Mouse (Mus musculus) hindbrain, postnatal 0 days (tissue): ENCODE results near the gene Ier5. TPM values are rescaled to one million over a fixed set of nuclear protein-coding genes. Genes with fewer than 3 reads are reported as not detected.

Source experiments
- ATAC-seq: fragments of 200-750 bp; cut with Nextera tagmentation; 2 replicates; pipeline ENCODE4 v1.8.0; 2017; ENCODE audit warnings: mild to moderate bottlenecking, moderate TSS enrichment, moderate library complexity
- DNase-seq: peaks from one replicate; pipeline ENCODE4 v3.0.0-alpha.2; 2015; ENCODE audit warnings: low spot score
- H3K27ac ChIP-seq: fragments of 300-500 bp; sonication (generic); 2 replicates; pipeline ENCODE4 v1.5.1; 2014; ENCODE audit warnings: mild to moderate bottlenecking
- H3K27me3 ChIP-seq: fragments of 300-500 bp; sonication (generic); 2 replicates; pipeline ENCODE4 v1.6.1; 2014; ENCODE audit warnings: low read length, mixed read lengths; ENCODE audit not compliant: insufficient read depth
- H3K36me3 ChIP-seq: fragments of 300-500 bp; sonication (generic); 2 replicates; pipeline ENCODE4 v1.6.1; 2014; ENCODE audit warnings: low read length, mixed read lengths; ENCODE audit not compliant: insufficient read depth
- H3K4me1 ChIP-seq: fragments of 300-500 bp; sonication (generic); 2 replicates; pipeline ENCODE4 v1.6.1; 2014; ENCODE audit warnings: antibody characterized with exemption, low read length, mixed read lengths; ENCODE audit not compliant: insufficient read depth
- H3K4me2 ChIP-seq: fragments of 300-500 bp; sonication (generic); 2 replicates; pipeline ENCODE4 v1.6.1; 2014; ENCODE audit warnings: low read depth, mild to moderate bottlenecking, low read length, moderate library complexity, mixed read lengths
- H3K4me3 ChIP-seq: fragments of 300-500 bp; sonication (generic); 2 replicates; pipeline ENCODE4 v1.5.1; 2014; ENCODE audit warnings: low read length
- H3K9ac ChIP-seq: fragments of 300-500 bp; sonication (generic); replicated peaks from 2 replicates; pipeline ENCODE4 v1.6.1; 2014; ENCODE audit warnings: mild to moderate bottlenecking, low read length, moderate library complexity, mixed read lengths
- H3K9me3 ChIP-seq: fragments of 300-500 bp; sonication (generic); 2 replicates; pipeline ENCODE4 v1.6.1; 2016; ENCODE audit warnings: low read length, mixed read lengths
- CTCF ChIP-seq: IDR thresholded peaks from 2 replicates; pipeline ENCODE4 v1.5.1; 2016; ENCODE audit warnings: antibody characterized with exemption, control low read depth, low read depth
- WGBS: fragments of 180-500 bp; shearing (Covaris S2); extraction: QIAGEN DNeasy Blood & Tissue Kit; methylation state at CpG from one replicate; pipeline ENCODE4 v1.1.7; 2014; 5-methylcytosine and 5-hydroxymethylcytosine counted together
- polyA plus RNA-seq: library from polyadenylated mRNA; unstranded; fragments of >200 nt; fragmentation: Nextera tagmentation; extraction: Ambion mirVana; gene quantifications from 2 replicates; pipeline ENCODE4 v1.2.1, GENCODE M21; 2015
- total RNA-seq: library from RNA; depleted of rRNA; stranded (reverse); fragments of >200 nt; gene quantifications from 2 replicates; pipeline ENCODE4 v1.2.3, GENCODE M21; 2014; rRNA removed

The Ier5 gene
- total and polyA plus RNA-seq, 2 experiments from 2014 or later = 5.2 to 51.4 TPM

GRCm38 (mm10) chr1:155050897-155051592 is 48.4 kb downstream of the Ier5 start:
- Histone ChIP-seq H3K27ac (peak overlapping the region; percentile 20; the same call in 1 of the 2 replicates), H3K36me3 (no peaks in the 10 kb centered on the region), H3K4me2 (no peak overlapping the region), H3K4me3 (no peak overlapping the region), H3K27me3 (no peaks in the 10 kb centered on the region), H3K9ac (no peak overlapping the region), H3K4me1 (peaks cover 26% of the 10 kb centered on the region), H3K9me3 (no peaks in the 10 kb centered on the region)
- no peak for ATAC-seq
- no peak for TF ChIP-seq CTCF
- DNase-seq = no peak
- 77% methylated on average over 9 of the region's 9 CpGs for WGBS

DNA sequence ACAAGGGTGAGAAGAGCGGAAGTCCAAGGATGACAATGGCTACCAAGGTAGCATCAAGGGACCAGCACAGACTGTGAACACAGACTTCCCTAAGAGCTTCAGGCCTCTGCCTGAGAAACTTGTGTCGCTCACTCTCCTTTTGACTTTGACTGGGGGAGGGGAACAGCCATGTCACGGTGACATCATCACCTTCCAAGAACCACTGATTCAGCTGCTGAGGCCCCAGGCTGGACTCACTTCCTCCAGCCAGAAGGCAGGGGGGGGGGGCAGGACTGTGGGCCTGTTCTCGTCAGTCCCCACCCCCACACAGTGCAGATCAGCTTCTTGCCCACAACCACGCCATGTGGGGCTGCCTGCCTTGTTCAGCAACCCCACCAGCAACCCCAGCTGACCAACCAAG is 49.3 kb downstream of the Ier5 start:
- H3K27me3 ChIP-seq = no peaks in the 10 kb centered on the region
- DNase-seq (no peak), ATAC-seq (peak; percentile 48; the same call in 1 of the 2 replicates)
- H3K9me3 ChIP-seq = no peaks in the 10 kb centered on the region
- H3K9ac ChIP-seq = no peak overlapping the region
- no peak overlapping the region for H3K4me3 ChIP-seq
- H3K4me2 ChIP-seq = no peak overlapping the region
- TF ChIP-seq CTCF = no peak
- H3K36me3 ChIP-seq = no peaks in the 10 kb centered on the region
- H3K4me1 ChIP-seq = peaks cover 26% of the 10 kb centered on the region
- WGBS = 63% methylated on average over 5 of the region's 5 CpGs
- no peak overlapping the region for H3K27ac ChIP-seq

DNA sequence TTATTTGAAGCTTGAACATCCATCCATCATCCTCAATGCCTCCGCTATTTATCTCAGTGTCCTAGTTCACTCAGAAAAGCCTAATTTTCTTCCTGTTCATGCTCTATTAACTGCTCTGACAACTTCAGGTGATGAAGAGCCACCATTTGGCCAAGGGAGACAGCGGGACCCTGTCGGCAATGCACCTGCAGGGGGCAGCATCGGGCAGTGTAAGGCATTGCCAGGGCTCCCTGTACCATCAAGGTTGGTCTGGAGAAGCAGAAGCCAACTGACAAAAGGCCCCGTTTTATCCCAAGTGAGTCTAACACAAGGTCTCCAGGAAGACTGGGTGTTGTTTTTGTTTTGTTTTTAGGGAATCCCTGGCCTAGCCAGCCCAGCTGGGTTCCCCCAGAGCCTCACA is 50.5 kb downstream of the Ier5 start:
- Histone ChIP-seq H3K27me3 (no peaks in the 10 kb centered on the region), H3K4me3 (no peak overlapping the region), H3K4me1 (peaks cover 26% of the 10 kb centered on the region), H3K36me3 (no peaks in the 10 kb centered on the region), H3K9me3 (no peaks in the 10 kb centered on the region), H3K9ac (no peak overlapping the region), H3K27ac (no peak overlapping the region), H3K4me2 (no peak overlapping the region)
- WGBS = 8% methylated on average over 5 of the region's 5 CpGs
- DNase-seq (peak; percentile 94), ATAC-seq (peak; percentile 83)
- TF ChIP-seq CTCF = peak; percentile 99

Other genes with a start within 250 kb of the Ier5 start
- 57.5 and 58.2 TPM in 2 replicates for gene Cacna1e, start 215.1 kb downstream of the Ier5 start, total RNA-seq
- gene Cacna1e, start 215.1 kb downstream of the Ier5 start, polyA plus RNA-seq = 8.0 and 8.9 TPM in 2 replicates
- 4.7 and 8.4 TPM in 2 replicates for gene Mr1, start 47.2 kb upstream of the Ier5 start, total RNA-seq
- gene Mr1, start 47.2 kb upstream of the Ier5 start, polyA plus RNA-seq = 2.7 and 3.0 TPM in 2 replicates
- 77.1 and 84.2 TPM in 2 replicates for gene Stx6, start 59.1 kb upstream of the Ier5 start, total RNA-seq
- gene Stx6, start 59.1 kb upstream of the Ier5 start, polyA plus RNA-seq = 81.2 and 82.2 TPM in 2 replicates
- 16.1 and 18.8 TPM in 2 replicates for gene BC034090, start 144.8 kb upstream of the Ier5 start, total RNA-seq
- 3.6 and 3.7 TPM in 2 replicates for gene BC034090, start 144.8 kb upstream of the Ier5 start, polyA plus RNA-seq